Mouse (Mus musculus) 3T3-L1 (cell line): ENCODE measurements around the gene Mcpt9.
A peak's percentile ranks its signal among the peaks of the same experiment; 100 is the strongest.
"Not testable (repeated sequence)": the region's sequence is repeated elsewhere in the genome, so short reads cannot be mapped to it uniquely, and the experiment has no call there.

Source experiments
- DNase-seq: peaks from one replicate; pipeline ENCODE4 v3.0.0-alpha.2; 2015; ENCODE audit warnings: low read depth, low spot score

Gene Mcpt9

GRCm38 (mm10) chr14:56030395-56030794 lies at the start of gene Mcpt9:
Gene Mcpt9, minus strand, starts transcription at chr14:56030495.
- DNase-seq, result not testable (repeated sequence)

DNA sequence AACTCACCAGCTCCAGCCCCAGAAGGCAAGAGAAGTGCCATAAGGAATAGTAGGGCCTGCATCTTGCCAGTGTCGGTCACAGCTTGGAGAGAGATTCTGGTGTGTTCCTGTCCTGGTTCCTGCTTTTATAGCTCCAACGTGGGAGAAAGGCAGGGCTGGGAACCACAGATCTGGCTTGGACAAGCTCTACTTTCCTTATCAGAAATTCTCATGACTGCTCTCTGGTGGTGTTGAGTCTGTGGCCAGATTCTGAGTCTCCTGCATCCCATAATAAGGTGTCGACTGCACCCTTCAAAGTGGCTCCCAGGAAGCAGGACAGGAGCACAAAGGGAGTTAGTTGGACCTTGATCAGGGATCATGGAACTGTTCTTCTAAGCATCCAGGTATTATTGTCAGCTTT lies 31.9 kb upstream of the Mcpt9 start, which contains the start of gene Mcpt4:
Gene Mcpt4, minus strand, starts transcription at position 101 of the 400 bp plus-strand sequence.
- not testable (repeated sequence) for DNase-seq

DNA sequence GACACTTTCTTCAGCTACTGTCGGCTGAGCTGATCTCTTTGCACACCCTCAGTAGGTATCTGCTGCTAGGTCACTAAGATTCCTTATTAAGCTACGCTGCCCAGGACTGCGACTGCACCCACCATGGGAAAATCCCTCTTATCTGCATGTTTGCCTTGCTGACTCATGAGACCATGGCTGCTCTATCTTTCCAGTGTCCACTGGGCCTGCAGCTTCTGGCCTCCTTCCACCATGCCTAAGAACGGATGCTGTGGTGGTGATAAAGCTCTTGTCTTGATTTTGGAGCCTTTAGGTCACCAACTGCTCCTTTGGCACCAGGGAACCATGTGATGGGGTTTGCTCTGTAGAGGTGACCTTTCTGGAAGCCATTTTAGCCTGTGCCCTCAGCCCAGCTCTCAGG lies 27.4 kb upstream of the Mcpt9 start:
- DNase-seq, result peak; percentile 4

- no peak for DNase-seq
Measured at GRCm38 (mm10) chr14:56055408-56055807, 25.1 kb upstream of the Mcpt9 start.

- not testable (repeated sequence) for DNase-seq
Measured at GRCm38 (mm10) chr14:56041792-56042191, 11.5 kb upstream of the Mcpt9 start, which contains the start of gene Mcpt2. Gene Mcpt2, plus strand, starts transcription at chr14:56042041.

DNA sequence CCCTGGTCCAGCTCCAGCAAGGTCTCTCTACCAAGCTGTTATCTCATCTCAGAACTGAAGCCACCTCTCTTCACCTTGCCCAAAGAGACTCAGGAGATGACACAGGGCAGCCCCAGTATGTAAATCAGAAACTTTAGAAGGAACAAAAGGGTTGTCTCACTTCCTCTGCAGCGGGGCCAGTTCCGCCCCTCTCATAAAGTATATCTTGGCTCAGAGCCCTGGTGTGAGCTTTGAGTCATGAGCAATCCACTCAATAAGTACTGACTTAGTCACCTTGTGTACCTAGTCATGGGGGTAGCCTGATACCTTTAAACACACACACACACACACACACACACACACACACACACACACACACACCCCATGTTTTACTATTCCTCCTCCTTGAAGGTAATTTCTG lies 4.1 kb upstream of the Mcpt9 start:
- DNase-seq, result peak; percentile 42

DNA sequence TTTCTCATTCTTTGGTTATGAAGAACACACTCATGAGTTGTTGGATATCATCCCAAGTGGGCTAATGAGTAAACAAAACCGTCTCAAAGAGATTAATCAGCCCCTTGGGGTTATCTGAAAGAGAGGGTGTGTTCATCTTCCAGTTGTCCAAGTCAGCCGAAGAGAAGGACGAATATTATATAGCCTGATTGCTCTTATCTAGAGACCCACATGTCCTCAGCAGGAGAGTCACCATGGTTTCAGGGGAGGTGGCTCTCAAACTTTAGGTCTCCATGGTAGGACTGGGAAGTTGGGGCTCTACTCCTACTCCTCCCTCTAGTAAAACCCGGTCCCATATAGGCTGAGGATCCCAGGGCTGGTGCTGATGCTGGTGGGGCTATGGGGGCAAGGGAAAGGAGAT lies 9.0 kb downstream of the Mcpt9 start:
- not testable (repeated sequence) for DNase-seq

DNA sequence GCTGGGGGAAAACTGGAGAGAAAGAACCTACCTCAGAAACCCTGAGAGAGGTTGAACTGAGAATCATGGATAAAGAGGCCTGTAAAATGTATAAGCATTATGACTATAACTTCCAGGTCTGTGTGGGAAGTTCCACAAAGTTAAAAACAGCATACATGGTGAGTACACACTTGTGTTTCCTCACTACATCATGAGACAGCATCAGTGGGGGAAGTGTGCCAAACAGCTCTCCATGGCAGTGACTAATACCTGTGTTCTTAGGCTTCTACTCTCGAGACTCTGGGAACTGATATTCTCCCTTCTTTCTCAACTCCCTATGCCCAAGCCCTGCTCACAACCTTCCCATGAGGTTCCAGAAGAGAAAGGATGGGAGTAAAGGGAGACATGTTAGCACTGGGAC lies 10.8 kb downstream of the Mcpt9 start:
- DNase-seq, result peak; percentile 10

GRCm38 (mm10) chr14:56017671-56018070 lies 12.6 kb downstream of the Mcpt9 start, which contains the start of gene Mcpt1:
Gene Mcpt1, plus strand, starts transcription at chr14:56017971.
- DNase-seq, result not testable (repeated sequence)

DNA sequence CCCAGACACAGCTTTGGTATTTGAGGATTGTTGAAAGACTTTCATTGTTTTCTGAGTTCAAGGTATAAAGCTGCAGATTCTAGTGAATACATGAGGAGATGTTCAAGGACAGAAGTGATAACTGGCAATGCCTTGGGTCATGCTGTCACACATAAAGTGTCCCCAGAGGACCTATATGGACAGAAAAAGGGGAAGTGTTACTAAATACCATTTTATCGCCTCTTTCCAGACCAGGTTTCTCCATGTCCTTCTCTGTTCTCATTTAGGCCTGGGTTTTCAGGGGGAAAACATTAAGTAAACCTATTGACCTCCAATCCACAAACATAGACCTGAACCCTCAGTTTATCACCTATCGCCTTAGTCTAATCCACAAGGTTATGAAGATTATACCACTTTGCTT lies 16.4 kb downstream of the Mcpt9 start:
- no peak for DNase-seq

DNA sequence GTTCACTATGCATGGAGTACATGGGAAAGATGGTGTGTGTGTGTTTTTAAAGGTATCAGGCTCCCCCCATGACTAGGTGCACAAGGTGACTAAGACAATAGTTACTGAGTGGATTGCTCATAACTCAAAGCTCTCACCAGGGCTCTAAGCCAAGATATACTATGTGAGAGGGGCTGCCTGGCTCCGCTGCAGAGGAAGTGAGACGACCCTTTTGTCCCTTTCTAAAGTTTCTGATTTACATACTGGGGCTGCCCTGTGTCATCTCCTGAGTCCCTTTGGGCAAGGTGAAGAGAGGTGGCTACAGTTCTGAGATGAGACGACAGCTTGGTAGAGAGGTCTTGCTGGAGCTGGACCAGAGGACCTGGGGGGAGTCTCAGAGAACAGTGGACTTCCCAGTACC lies 17.1 kb downstream of the Mcpt9 start:
- no peak for DNase-seq

DNA sequence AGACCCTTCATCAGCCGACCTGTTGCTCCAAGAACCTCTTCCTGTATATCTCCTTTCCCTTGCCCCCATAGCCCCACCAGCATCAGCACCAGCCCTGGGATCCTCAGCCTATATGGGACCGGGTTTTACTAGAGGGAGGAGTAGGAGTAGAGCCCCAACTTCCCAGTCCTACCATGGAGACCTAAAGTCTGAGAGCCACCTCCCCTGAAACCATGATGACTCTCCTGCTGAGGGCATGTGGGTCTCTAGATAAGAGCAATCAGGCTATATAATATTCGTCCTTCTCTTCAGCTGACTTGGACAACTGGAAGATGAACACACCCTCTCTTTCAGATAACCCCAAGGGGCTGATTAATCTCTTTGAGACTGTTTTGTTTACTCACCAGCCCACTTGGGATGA lies 42.8 kb downstream of the Mcpt9 start:
- DNase-seq, result peak; percentile 7
